Mouse (Mus musculus) forebrain, embryonic 14.5 days (tissue): Measurements from ENCODE around the gene Lmod2. TPM values are rescaled to one million over a fixed set of nuclear protein-coding genes. Genes with fewer than 3 reads are reported as not detected.

Source experiments
- ATAC-seq: fragments of 200-750 bp; cut with Nextera tagmentation; 2 replicates; pipeline ENCODE4 v1.8.0; 2017; ENCODE audit warnings: mild to moderate bottlenecking, moderate library complexity
- DNase-seq: peaks from one replicate; pipeline ENCODE4 v3.0.0-alpha.2; 2015; ENCODE audit warnings: low spot score
- H3K27ac ChIP-seq: fragments of 300-500 bp; sonication (generic); 2 replicates; pipeline ENCODE4 v1.5.1; 2014; ENCODE audit warnings: low read depth, mild to moderate bottlenecking, control low read depth, low read length, moderate library complexity
- H3K27me3 ChIP-seq: fragments of 300-500 bp; sonication (generic); replicated peaks from 2 replicates; pipeline ENCODE4 v1.6.1; 2014; ENCODE audit warnings: low read length, control low read depth, mixed read lengths; ENCODE audit not compliant: control insufficient read depth, insufficient read depth
- H3K36me3 ChIP-seq: fragments of 300-500 bp; sonication (generic); 2 replicates; pipeline ENCODE4 v1.6.1; 2014; ENCODE audit warnings: low read length, control low read depth; ENCODE audit not compliant: control insufficient read depth, insufficient read depth
- H3K4me1 ChIP-seq: fragments of 300-500 bp; sonication (generic); 2 replicates; pipeline ENCODE4 v1.6.1; 2014; ENCODE audit warnings: antibody characterized with exemption, low read length, control low read depth; ENCODE audit not compliant: control insufficient read depth, insufficient read depth
- H3K4me2 ChIP-seq: fragments of 300-500 bp; sonication (generic); 2 replicates; pipeline ENCODE4 v1.6.1; 2014; ENCODE audit warnings: mild to moderate bottlenecking, control low read depth, low read length
- H3K4me3 ChIP-seq: fragments of 300-500 bp; sonication (generic); 2 replicates; pipeline ENCODE4 v1.5.1; 2014; ENCODE audit warnings: low read depth, low read length, control low read depth
- H3K9ac ChIP-seq: fragments of 300-500 bp; sonication (generic); 2 replicates; pipeline ENCODE4 v1.6.1; 2014; ENCODE audit warnings: mild to moderate bottlenecking, low read length, control low read depth, moderate library complexity
- H3K9me3 ChIP-seq: fragments of 300-500 bp; sonication (generic); replicated peaks from 2 replicates; pipeline ENCODE4 v1.6.1; 2016; ENCODE audit warnings: low read length, control low read depth, mixed read lengths; ENCODE audit not compliant: control insufficient read depth
- WGBS: fragments of 180-500 bp; shearing (Covaris S2); extraction: QIAGEN DNeasy Blood & Tissue Kit; methylation state at CpG from one replicate; pipeline ENCODE4 v1.1.7; 2014; 5-methylcytosine and 5-hydroxymethylcytosine counted together
- polyA plus RNA-seq: library from polyadenylated mRNA; unstranded; fragments of >200 nt; fragmentation: Nextera tagmentation; extraction: Ambion mirVana; gene quantifications from 2 replicates; pipeline ENCODE4 v1.2.1, GENCODE M21; 2014

Lmod2 gene
- polyA plus RNA-seq, 1 experiment from 2014 or later: not detected

GRCm38 (mm10) chr6:24642161-24642560 is 44.6 kb downstream of the Lmod2 start:
- Histone ChIP-seq H3K9ac (no peak overlapping the region), H3K4me2 (no peak overlapping the region), H3K4me1 (no peaks in the 10 kb centered on the region), H3K4me3 (no peak overlapping the region), H3K27ac (no peak overlapping the region), H3K36me3 (0 out of 2 replicates have a peak, but pooled peaks cover 4% of the 10 kb centered on the region), H3K27me3 (no peaks in the 10 kb centered on the region), H3K9me3 (no peaks in the 10 kb centered on the region)
- ATAC-seq (0 out of 2 replicates have a peak, but pooled peaks have one; percentile 7), DNase-seq (no peak)
- WGBS: 100% methylated on average over 2 of the region's 2 CpGs

DNA sequence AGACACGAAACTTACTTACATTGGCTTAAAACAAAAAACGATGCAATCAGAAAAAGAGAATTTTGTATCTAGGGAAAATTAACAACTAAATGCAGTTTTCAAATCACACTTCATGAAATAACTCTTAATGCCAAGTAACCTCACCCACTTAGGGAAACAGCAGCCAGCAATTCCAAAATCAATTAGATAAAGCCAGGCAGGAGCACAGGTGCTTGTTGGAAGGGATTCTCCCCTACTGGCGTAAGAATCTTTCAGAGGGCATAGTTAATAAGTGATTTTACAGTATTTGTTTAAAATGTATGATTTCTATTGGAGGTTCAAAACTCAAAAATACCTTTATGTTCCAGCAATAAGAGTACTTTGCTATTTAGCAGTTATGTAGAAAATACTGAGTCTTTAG is 45.4 kb downstream of the Lmod2 start:
- WGBS: 94% methylated on average over 3 of the region's 3 CpGs
- Histone ChIP-seq H3K4me1 (no peaks in the 10 kb centered on the region), H3K9ac (no peak overlapping the region), H3K9me3 (no peaks in the 10 kb centered on the region), H3K27ac (no peak overlapping the region), H3K27me3 (no peaks in the 10 kb centered on the region), H3K4me3 (no peak overlapping the region), H3K36me3 (0 out of 2 replicates have a peak, but pooled peaks cover 2% of the 10 kb centered on the region), H3K4me2 (no peak overlapping the region)
- ATAC-seq (no peak), DNase-seq (no peak)

GRCm38 (mm10) chr6:24645346-24646053 is 47.9 kb downstream of the Lmod2 start:
- Histone ChIP-seq H3K9ac (no peak overlapping the region), H3K9me3 (no peaks in the 10 kb centered on the region), H3K4me2 (no peak overlapping the region), H3K4me1 (no peaks in the 10 kb centered on the region), H3K4me3 (no peak overlapping the region), H3K27ac (no peak overlapping the region), H3K36me3 (0 out of 2 replicates have a peak, but pooled peaks cover 2% of the 10 kb centered on the region), H3K27me3 (no peaks in the 10 kb centered on the region)
- no peak for ATAC-seq
- WGBS: 77% methylated on average over 6 of the region's 6 CpGs
- no peak for DNase-seq

DNA sequence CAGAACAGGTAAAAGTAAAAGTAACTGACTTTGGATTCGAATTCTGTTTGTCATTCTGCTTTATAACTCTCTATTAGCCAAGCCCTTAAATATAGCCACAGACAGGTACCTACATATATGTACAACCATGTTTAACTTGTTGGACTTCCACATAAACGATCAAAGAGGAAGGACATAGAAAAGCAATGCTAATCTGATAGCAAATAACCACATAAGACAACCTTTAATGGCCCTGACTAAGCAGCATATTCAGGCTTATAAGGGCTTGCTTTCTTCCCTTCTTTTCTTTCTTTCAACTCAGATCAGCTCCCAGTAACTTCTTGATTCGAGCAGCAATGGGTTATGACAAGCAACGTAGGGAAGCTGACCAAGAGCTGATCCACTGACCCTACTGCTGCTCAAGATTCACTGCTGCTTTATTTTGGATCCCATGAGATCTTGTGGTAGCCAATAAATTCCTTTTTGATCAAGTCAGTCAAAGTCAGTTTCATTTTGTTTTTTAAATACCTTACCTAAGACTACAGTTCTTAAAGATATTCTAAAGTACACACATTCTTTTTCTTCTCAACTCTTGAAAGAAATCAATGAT is 49.6 kb downstream of the Lmod2 start:
- ATAC-seq: no peak

DNA sequence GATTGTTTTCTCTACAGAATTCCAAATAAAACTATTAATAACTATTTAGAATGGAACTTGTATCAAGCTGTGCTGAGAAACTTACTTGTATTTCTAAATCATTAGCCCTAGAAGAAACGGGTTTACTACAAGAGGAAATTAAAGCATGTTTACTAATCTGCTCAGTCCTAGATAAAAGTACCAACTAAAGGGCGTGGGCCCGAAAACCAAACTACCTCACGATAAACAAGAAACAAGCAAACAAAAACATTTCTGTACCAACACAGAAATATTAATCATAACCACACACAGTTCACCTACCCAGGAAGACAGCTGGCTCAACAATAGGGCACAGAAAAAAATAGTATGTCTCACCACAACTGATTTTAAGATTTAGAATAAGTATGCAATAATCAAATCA is 50.8 kb downstream of the Lmod2 start:
- Histone ChIP-seq H3K4me2 (no peak overlapping the region), H3K4me3 (no peak overlapping the region), H3K36me3 (0 out of 2 replicates have a peak, but pooled peaks cover 2% of the 10 kb centered on the region), H3K27ac (no peak overlapping the region), H3K4me1 (no peaks in the 10 kb centered on the region), H3K9me3 (no peaks in the 10 kb centered on the region), H3K27me3 (no peaks in the 10 kb centered on the region), H3K9ac (no peak overlapping the region)
- 81% methylated on average over 4 of the region's 4 CpGs for WGBS
- no peak for DNase-seq
- ATAC-seq: no peak

More for the DNA sequence above, 49.6 kb downstream of the Lmod2 start:
- H3K4me1 ChIP-seq: no peaks in the 10 kb centered on the region
- H3K27me3 ChIP-seq: no peaks in the 10 kb centered on the region
- no peaks in the 10 kb centered on the region for H3K9me3 ChIP-seq
- H3K36me3 ChIP-seq: 0 out of 2 replicates have a peak, but pooled peaks cover 2% of the 10 kb centered on the region
- H3K4me3 ChIP-seq: no peak overlapping the region
- no peak for DNase-seq
- no peak overlapping the region for H3K27ac ChIP-seq
- no peak overlapping the region for H3K4me2 ChIP-seq
- WGBS: 83% methylated on average over 4 of the region's 4 CpGs
- no peak overlapping the region for H3K9ac ChIP-seq

DNA sequence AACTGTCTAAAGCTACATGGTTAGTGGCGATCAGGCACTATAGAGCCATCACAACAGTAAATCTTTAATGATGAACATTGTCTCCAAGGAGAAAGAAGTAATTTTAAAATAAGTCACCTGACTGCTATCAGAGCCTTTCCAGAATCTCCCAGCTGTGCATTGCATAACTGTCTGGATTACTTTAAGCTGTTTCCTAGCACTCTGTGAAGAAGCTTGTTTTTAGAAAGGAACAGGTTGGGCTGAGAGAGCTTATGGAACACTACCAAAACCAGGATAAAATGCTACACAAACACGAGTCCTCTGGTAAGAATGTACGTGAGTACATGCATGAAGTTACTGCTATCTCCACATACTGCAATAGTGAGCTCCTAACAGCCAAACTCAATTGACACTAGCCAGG is 53.2 kb downstream of the Lmod2 start:
- H3K4me1 ChIP-seq: no peaks in the 10 kb centered on the region
- no peak overlapping the region for H3K9ac ChIP-seq
- DNase-seq (no peak), ATAC-seq (no peak)
- H3K27ac ChIP-seq: no peak overlapping the region
- no peaks in the 10 kb centered on the region for H3K9me3 ChIP-seq
- no peaks in the 10 kb centered on the region for H3K27me3 ChIP-seq
- no peaks in the 10 kb centered on the region for H3K36me3 ChIP-seq
- H3K4me3 ChIP-seq: no peak overlapping the region
- H3K4me2 ChIP-seq: no peak overlapping the region
- WGBS: 90% methylated on average over 3 of the region's 3 CpGs

- WGBS: 82% methylated on average over 7 of the region's 7 CpGs
- Histone ChIP-seq H3K27ac (no peak overlapping the region), H3K9ac (no peak overlapping the region), H3K9me3 (no peaks in the 10 kb centered on the region), H3K4me3 (no peak overlapping the region), H3K4me2 (no peak overlapping the region), H3K4me1 (no peaks in the 10 kb centered on the region), H3K36me3 (no peaks in the 10 kb centered on the region), H3K27me3 (no peaks in the 10 kb centered on the region)
- ATAC-seq: no peak
- DNase-seq: no peak
These were observed 54.0 kb downstream of the Lmod2 start for GRCm38 (mm10) chr6:24651538-24651937.
